Mouse (Mus musculus): ENCODE measurements at regions not wholly inside any gene's neighbourhood (a gene's known extent, or its start where the extent isn't known, plus 50 kb on each side); places are given as distances from the start of the nearest gene placed in this dataset.

- Histone ChIP-seq H3K9me3 (replicated peaks; ENCODE audit: control insufficient read depth, low read length) (no peaks in the 10 kb centered on the region), H3K27me3 (ENCODE audit: control insufficient read depth, insufficient read depth, low read length) (no peaks in the 10 kb centered on the region), H3K4me2 (ENCODE audit: low read depth, low read length) (no peak overlapping the region), H3K27ac (ENCODE audit: low read depth) (no peak overlapping the region), H3K4me1 (ENCODE audit: control insufficient read depth, insufficient read depth) (no peaks in the 10 kb centered on the region), H3K36me3 (replicated peaks; ENCODE audit: control insufficient read depth, insufficient read depth, low read length) (no peaks in the 10 kb centered on the region), H3K4me3 (ENCODE audit: low read depth, low read length) (no peak overlapping the region), H3K9ac (replicated peaks; ENCODE audit: low read depth, low read length) (no peak overlapping the region)
- TF ChIP-seq EP300 (IDR thresholded peaks at IDR 0.05; ENCODE audit: low read depth), result no peak
- no peak for TF ChIP-seq CTCF (IDR thresholded peaks at IDR 0.05; ENCODE audit: low read depth)
- DNase-seq (ENCODE audit: low spot score) (no peak), ATAC-seq (ENCODE audit: insufficient read depth, low read depth) (no peak)
- 52% methylated on average over 4 of the region's 4 CpGs for WGBS
Observed at GRCm38 (mm10) chr8:18478166-18478565, 499.9 kb downstream of the Defb40 start.

- TF ChIP-seq EP300 (IDR thresholded peaks at IDR 0.05; ENCODE audit: low read depth) (no peak), CTCF (IDR thresholded peaks at IDR 0.05; ENCODE audit: low read depth) (no peak)
- ATAC-seq (ENCODE audit: insufficient read depth, low read depth), result no peak
- DNase-seq (ENCODE audit: low spot score), result no peak
- 47% methylated on average over 7 of the region's 7 CpGs for WGBS
- H3K9ac ChIP-seq (replicated peaks; ENCODE audit: low read depth, low read length), result no peak overlapping the region
- no peaks in the 10 kb centered on the region for H3K9me3 ChIP-seq (replicated peaks; ENCODE audit: control insufficient read depth, low read length)
- no peak overlapping the region for H3K4me2 ChIP-seq (ENCODE audit: low read depth, low read length)
- H3K4me3 ChIP-seq (ENCODE audit: low read depth, low read length), result no peak overlapping the region
- no peak overlapping the region for H3K27ac ChIP-seq (ENCODE audit: low read depth)
- no peaks in the 10 kb centered on the region for H3K27me3 ChIP-seq (ENCODE audit: control insufficient read depth, insufficient read depth, low read length)
- no peaks in the 10 kb centered on the region for H3K36me3 ChIP-seq (replicated peaks; ENCODE audit: control insufficient read depth, insufficient read depth, low read length)
- H3K4me1 ChIP-seq (ENCODE audit: control insufficient read depth, insufficient read depth), result no peaks in the 10 kb centered on the region
Observed at GRCm38 (mm10) chr8:18467511-18467910, 510.5 kb downstream of the Defb40 start.

- Histone ChIP-seq H3K36me3 (replicated peaks; ENCODE audit: control insufficient read depth, insufficient read depth, low read length) (no peaks in the 10 kb centered on the region), H3K4me2 (ENCODE audit: low read depth, low read length) (no peak overlapping the region), H3K4me3 (ENCODE audit: low read depth, low read length) (no peak overlapping the region), H3K9me3 (replicated peaks; ENCODE audit: control insufficient read depth, low read length) (no peaks in the 10 kb centered on the region), H3K9ac (replicated peaks; ENCODE audit: low read depth, low read length) (no peak overlapping the region), H3K27me3 (ENCODE audit: control insufficient read depth, insufficient read depth, low read length) (no peaks in the 10 kb centered on the region), H3K27ac (ENCODE audit: low read depth) (no peak overlapping the region), H3K4me1 (ENCODE audit: control insufficient read depth, insufficient read depth) (no peaks in the 10 kb centered on the region)
- DNase-seq (ENCODE audit: low spot score), result no peak
- no peak for TF ChIP-seq CTCF (IDR thresholded peaks at IDR 0.05; ENCODE audit: low read depth)
- no peak for TF ChIP-seq EP300 (IDR thresholded peaks at IDR 0.05; ENCODE audit: low read depth)
- WGBS, result 65% methylated on average over 4 of the region's 4 CpGs
- no peak for ATAC-seq (ENCODE audit: insufficient read depth, low read depth)
Observed at GRCm38 (mm10) chr8:18460609-18461008, 517.4 kb downstream of the Defb40 start.

GRCm38 (mm10) chr8:18457470-18457869, 520.6 kb downstream of the Defb40 start:
- no peak overlapping the region for H3K27ac ChIP-seq (ENCODE audit: low read depth)
- H3K9ac ChIP-seq (replicated peaks; ENCODE audit: low read depth, low read length), result no peak overlapping the region
- H3K4me3 ChIP-seq (ENCODE audit: low read depth, low read length), result no peak overlapping the region
- no peaks in the 10 kb centered on the region for H3K9me3 ChIP-seq (replicated peaks; ENCODE audit: control insufficient read depth, low read length)
- no peaks in the 10 kb centered on the region for H3K4me1 ChIP-seq (ENCODE audit: control insufficient read depth, insufficient read depth)
- TF ChIP-seq EP300 (IDR thresholded peaks at IDR 0.05; ENCODE audit: low read depth), result no peak
- no peak for TF ChIP-seq CTCF (IDR thresholded peaks at IDR 0.05; ENCODE audit: low read depth)
- no peaks in the 10 kb centered on the region for H3K27me3 ChIP-seq (ENCODE audit: control insufficient read depth, insufficient read depth, low read length)
- H3K4me2 ChIP-seq (ENCODE audit: low read depth, low read length), result no peak overlapping the region
- ATAC-seq (ENCODE audit: insufficient read depth, low read depth) (no peak), DNase-seq (ENCODE audit: low spot score) (no peak)
- WGBS, result 81% methylated on average over 6 of the region's 6 CpGs
- no peaks in the 10 kb centered on the region for H3K36me3 ChIP-seq (replicated peaks; ENCODE audit: control insufficient read depth, insufficient read depth, low read length)

- H3K4me1 ChIP-seq (ENCODE audit: control insufficient read depth, insufficient read depth), result no peaks in the 10 kb centered on the region
- no peak overlapping the region for H3K9ac ChIP-seq (replicated peaks; ENCODE audit: low read depth, low read length)
- DNase-seq (ENCODE audit: low spot score) (no peak), ATAC-seq (ENCODE audit: insufficient read depth, low read depth) (no peak)
- no peaks in the 10 kb centered on the region for H3K9me3 ChIP-seq (replicated peaks; ENCODE audit: control insufficient read depth, low read length)
- no peaks in the 10 kb centered on the region for H3K36me3 ChIP-seq (replicated peaks; ENCODE audit: control insufficient read depth, insufficient read depth, low read length)
- TF ChIP-seq CTCF (IDR thresholded peaks at IDR 0.05; ENCODE audit: low read depth) (no peak), EP300 (IDR thresholded peaks at IDR 0.05; ENCODE audit: low read depth) (no peak)
- 74% methylated on average over 3 of the region's 3 CpGs for WGBS
- no peak overlapping the region for H3K4me3 ChIP-seq (ENCODE audit: low read depth, low read length)
- no peak overlapping the region for H3K27ac ChIP-seq (ENCODE audit: low read depth)
- H3K4me2 ChIP-seq (ENCODE audit: low read depth, low read length), result no peak overlapping the region
- no peaks in the 10 kb centered on the region for H3K27me3 ChIP-seq (ENCODE audit: control insufficient read depth, insufficient read depth, low read length)
Observed at GRCm38 (mm10) chr8:18449015-18449414, 529.0 kb downstream of the Defb40 start.

GRCm38 (mm10) chr8:18442212-18442611, 535.8 kb downstream of the Defb40 start:
- Histone ChIP-seq H3K4me1 (ENCODE audit: control insufficient read depth, insufficient read depth) (no peaks in the 10 kb centered on the region), H3K36me3 (replicated peaks; ENCODE audit: control insufficient read depth, insufficient read depth, low read length) (no peaks in the 10 kb centered on the region), H3K4me2 (ENCODE audit: low read depth, low read length) (no peak overlapping the region), H3K4me3 (ENCODE audit: low read depth, low read length) (no peak overlapping the region), H3K27me3 (ENCODE audit: control insufficient read depth, insufficient read depth, low read length) (no peaks in the 10 kb centered on the region), H3K9ac (replicated peaks; ENCODE audit: low read depth, low read length) (no peak overlapping the region), H3K9me3 (replicated peaks; ENCODE audit: control insufficient read depth, low read length) (no peaks in the 10 kb centered on the region), H3K27ac (ENCODE audit: low read depth) (no peak overlapping the region)
- 47% methylated on average over 3 of the region's 3 CpGs for WGBS
- TF ChIP-seq EP300 (IDR thresholded peaks at IDR 0.05; ENCODE audit: low read depth) (no peak), CTCF (IDR thresholded peaks at IDR 0.05; ENCODE audit: low read depth) (no peak)
- no peak for ATAC-seq (ENCODE audit: insufficient read depth, low read depth)
- DNase-seq (ENCODE audit: low spot score), result no peak
